Mouse (Mus musculus) brown adipose tissue, adult 24 weeks (tissue): ENCODE data around the gene Sncb. TPM values are rescaled to one million over a fixed set of nuclear protein-coding genes. Genes with fewer than 3 reads are reported as not detected.

Source experiments
- H3K27ac ChIP-seq: fragments of 200-500 bp; replicated peaks from 2 replicates; pipeline ENCODE4 v1.5.1; 2012; ENCODE audit warnings: low read depth, mild to moderate bottlenecking, low read length
- H3K4me1 ChIP-seq: fragments of 200-500 bp; 2 replicates; pipeline ENCODE4 v1.6.1; 2012; ENCODE audit warnings: low read length, mixed read lengths; ENCODE audit not compliant: control insufficient read depth, insufficient read depth, insufficient read length
- H3K4me3 ChIP-seq: fragments of 200-500 bp; 2 replicates; pipeline ENCODE4 v1.5.1; 2012; ENCODE audit warnings: low read depth, mild to moderate bottlenecking, low read length, moderate library complexity; ENCODE audit not compliant: insufficient read depth
- polyA plus RNA-seq: library from polyadenylated mRNA; stranded (reverse); fragments of >200 nt; gene quantifications from 2 replicates; pipeline ENCODE4 v1.2.4, GENCODE M21; 2012; ENCODE audit not compliant: missing spikeins, insufficient read depth, insufficient read length

Sncb gene
- polyA plus RNA-seq, 1 experiment, result not detected

DNA sequence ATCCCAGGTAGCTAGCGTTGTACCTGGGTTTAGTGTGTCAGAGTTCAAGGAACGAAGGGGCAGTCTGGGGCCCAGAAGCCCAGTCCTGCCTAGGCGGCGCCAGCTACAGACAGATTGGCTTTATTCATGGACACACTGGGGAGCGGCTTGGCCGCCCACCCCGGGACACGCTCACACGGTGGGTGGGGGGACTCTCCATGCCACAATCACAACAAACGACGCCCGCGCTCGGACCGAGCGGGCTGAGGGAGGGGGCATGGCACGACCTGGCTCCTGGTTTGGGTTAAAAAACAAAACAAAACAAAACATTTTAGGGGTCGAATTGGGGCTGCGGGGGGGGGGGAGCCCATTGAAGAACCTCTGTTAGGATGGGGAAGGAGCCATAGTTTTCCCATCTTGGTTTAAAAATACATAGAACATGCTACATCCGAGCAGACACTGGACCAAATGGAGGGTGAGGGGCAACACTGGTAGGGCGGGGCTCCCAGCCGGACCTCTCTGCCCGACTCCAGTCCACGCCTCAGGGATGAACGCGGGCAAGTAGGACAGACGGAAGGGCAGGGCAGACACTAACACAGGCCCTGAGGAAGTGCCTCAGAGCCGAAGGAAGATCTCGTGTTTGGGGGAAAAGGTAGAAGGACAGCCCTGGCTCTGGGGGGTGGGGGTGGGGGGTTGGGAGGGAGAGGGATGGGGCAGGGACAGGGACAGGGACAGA lies 7.5 kb downstream of the Sncb start:
- Histone ChIP-seq H3K27ac (no peak overlapping the region), H3K4me3 (no peak overlapping the region), H3K4me1 (peaks cover 2% of the 10 kb centered on the region; the same call in 1 of the 2 replicates)

GRCm38 (mm10) chr13:54758045-54758755 lies 8.2 kb downstream of the Sncb start:
- no peak overlapping the region for H3K27ac ChIP-seq
- H3K4me1 ChIP-seq, result peaks cover 2% of the 10 kb centered on the region; the same call in 1 of the 2 replicates
- peak overlapping the region; percentile 42 for H3K4me3 ChIP-seq

DNA sequence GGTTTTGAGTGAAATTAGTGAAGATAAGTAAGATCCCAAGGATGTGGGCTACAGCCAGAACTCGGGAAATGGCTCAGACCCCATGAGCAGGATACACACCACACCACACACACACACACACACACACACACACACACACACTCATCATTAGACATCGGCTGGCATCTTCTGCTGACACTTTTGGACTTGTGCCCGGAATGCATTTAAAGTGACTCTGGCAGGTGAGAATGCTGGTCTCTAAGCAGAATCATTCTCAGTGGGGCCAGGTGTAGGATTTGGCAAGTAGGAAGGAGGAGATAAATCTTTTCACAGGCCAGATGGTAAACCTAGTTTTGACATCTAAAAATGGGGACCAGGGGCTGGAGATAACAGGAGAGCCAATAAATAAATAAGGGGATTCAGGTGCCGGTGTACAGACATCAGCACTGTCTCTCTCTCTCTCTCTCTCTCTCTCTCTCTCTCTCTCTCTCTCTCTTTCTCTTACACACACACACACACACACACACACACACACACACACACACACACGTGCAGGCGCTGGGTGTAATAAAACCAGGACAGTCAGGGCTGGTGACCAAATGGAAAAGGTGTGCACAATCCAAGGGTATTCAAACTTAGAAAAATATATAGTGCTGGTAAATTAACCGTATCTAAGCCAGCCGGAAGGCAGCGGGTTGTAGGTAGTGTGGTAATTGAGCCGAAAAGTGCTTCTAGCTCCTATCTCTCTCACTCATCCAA lies 9.1 kb downstream of the Sncb start:
- Histone ChIP-seq H3K4me1 (peaks cover 2% of the 10 kb centered on the region; the same call in 1 of the 2 replicates), H3K27ac (no peak overlapping the region), H3K4me3 (0 out of 2 replicates have a peak overlapping the region, but pooled peaks have one; percentile 42)

DNA sequence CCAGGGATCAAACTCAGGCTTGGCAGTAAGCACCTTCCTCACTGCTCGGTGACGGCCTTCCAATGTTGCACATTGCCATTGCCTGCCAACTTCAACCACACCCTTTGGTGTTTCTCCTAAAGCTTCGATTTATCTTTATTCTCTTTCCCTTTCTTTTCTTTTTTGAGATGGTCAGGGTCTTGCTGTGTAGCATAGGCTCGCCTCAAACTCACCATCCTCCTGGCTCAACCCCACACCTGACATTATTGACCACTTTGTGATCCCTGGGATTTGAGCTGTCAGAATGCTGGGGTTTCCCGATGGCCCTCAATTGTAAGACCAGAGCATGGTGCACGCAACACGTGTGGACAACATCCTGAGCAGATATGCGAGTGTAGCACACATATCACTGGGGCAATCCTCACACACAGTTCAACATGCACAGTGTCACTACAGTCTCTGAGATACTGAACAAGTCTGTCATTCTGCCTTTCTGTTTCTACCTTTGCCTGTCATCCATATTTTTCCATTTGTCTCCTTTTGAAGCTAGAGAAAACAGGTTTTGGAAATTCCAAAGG lies 10.2 kb downstream of the Sncb start:
- peaks cover 2% of the 10 kb centered on the region; the same call in 1 of the 2 replicates for H3K4me1 ChIP-seq
- H3K4me3 ChIP-seq, result no peak overlapping the region
- H3K27ac ChIP-seq, result no peak overlapping the region

GRCm38 (mm10) chr13:54755201-54755830 lies 11.1 kb downstream of the Sncb start:
- peaks cover 2% of the 10 kb centered on the region; the same call in 1 of the 2 replicates for H3K4me1 ChIP-seq
- H3K4me3 ChIP-seq, result no peak overlapping the region
- H3K27ac ChIP-seq, result no peak overlapping the region

DNA sequence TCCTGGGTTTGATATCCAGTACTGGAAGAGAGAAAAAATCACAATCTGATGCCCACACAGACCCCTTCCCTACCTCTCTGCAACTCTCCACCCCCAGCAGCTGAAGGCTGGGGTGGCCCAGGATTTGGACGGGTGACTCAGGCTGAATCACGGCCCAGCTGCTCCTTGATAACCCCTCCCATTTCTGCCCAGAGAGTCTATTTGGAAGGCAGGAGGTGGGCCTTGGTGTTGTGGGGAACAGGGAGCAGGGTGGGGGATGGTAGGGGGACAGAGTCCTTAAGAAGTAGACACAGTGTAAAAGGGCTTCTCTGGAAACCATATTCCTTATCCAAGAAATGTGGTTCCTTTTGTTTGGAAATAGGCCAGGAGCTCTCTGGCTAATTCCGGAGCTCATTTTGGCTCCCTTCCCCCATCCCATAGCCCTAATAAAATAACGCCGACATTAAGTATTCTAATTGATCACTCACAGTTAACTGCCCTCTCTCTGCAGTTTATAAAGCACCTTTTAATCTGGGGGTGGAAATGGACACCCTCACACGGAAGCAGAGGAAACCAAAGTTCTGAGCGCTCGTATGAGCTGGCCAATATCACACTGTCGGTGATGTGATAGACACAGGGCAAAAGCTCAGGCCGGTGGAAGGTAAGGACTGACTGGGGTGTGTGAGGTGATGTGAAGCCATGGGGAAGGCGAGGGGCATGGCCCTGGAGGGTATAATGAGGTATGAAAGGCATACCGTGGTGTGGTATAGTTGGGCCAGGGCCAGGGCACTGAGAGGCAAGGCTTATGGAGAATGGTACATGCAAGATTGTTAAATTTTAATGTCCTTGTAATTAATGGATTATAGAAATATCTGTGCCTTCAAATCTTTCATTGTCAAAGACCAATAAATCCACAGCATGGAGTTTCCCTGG lies 12.0 kb downstream of the Sncb start:
- H3K27ac ChIP-seq, result no peak overlapping the region
- no peak overlapping the region for H3K4me3 ChIP-seq
- peaks cover 2% of the 10 kb centered on the region; the same call in 1 of the 2 replicates for H3K4me1 ChIP-seq

DNA sequence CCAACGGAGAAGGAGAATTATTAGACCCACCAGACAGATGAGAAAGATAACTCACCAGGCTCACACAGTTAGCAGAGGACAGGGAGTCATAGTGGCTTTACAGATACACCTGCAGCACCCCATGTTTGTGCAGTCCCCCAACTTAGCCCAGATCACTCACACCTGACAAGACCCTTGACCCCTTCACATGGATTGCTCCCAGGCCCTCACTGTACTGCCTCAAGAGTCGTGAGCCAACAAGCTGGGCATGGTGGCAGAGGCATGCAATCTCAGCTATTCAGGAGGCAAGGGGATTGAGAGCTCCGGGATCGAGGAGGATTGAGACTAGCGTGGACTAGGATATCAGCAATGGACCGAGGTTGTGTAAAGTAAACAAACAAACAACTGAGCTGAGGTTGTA lies 12.7 kb downstream of the Sncb start:
- H3K4me3 ChIP-seq, result no peak overlapping the region
- H3K27ac ChIP-seq, result no peak overlapping the region
- H3K4me1 ChIP-seq, result peaks cover 2% of the 10 kb centered on the region; the same call in 1 of the 2 replicates

- no peak overlapping the region for H3K4me3 ChIP-seq
- no peaks in the 10 kb centered on the region for H3K4me1 ChIP-seq
- H3K27ac ChIP-seq, result no peak overlapping the region
These were observed 13.7 kb downstream of the Sncb start for GRCm38 (mm10) chr13:54752656-54753055.

DNA sequence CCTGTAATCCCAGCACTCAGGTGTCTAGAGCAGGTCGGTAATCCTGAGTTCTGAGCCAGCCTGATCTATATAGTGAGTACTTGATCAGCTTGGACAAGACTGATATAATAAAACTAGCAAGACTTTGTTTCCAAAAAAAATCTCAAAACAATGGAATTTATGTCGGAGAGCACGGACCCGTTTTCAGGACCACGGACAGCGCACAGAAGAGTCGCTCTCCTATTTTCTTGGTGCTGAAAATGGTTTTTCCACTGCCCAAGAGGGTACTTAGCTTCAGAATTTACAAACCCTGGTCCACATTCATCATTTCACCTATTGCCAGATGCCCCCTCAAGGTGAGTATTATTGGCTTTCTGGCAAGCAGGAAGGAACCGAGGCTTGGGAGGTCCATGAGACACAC lies 15.7 kb downstream of the Sncb start:
- Histone ChIP-seq H3K4me3 (no peak overlapping the region), H3K4me1 (no peaks in the 10 kb centered on the region), H3K27ac (no peak overlapping the region)

DNA sequence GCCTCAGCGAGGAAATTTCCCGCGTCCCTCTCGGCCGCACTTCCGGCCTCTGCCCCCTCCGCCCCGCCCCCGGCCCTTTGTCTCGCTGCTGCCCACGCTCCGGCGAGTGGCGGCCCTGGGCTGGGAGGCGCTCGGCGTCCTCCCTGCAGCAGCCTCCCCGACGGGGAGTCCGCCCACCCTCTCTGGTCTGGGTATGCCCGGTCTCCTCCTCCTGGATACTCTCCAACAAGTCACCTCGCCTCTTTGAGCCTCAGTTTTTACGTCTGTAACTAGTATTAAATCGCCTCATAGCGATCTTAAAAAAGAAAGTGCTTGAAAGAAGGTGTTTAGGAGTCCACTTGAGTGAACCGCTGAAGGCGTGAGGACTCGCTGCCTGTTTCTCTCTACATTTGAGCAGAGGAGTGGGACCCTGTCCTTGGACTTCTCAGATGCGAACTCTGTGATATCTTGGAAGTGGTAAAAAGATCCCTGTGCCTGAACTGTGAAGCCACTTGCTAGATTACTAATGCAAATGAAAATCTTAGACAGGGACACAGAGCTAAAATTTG lies 16.5 kb downstream of the Sncb start, which contains the start of gene Gprin1:
Gene Gprin1 (minus strand): TSS at position 11 of the 548 bp plus-strand sequence.
- H3K4me3 ChIP-seq, result peak within 1 kb of the TSS; percentile 29
- no peak within 1 kb of the TSS for H3K27ac ChIP-seq
- H3K4me1 ChIP-seq, result no peaks in the 10 kb centered on the region

GRCm38 (mm10) chr13:54749061-54749863 lies 17.1 kb downstream of the Sncb start:
- Histone ChIP-seq H3K27ac (no peak overlapping the region), H3K4me1 (no peaks in the 10 kb centered on the region), H3K4me3 (peak overlapping the region; percentile 29)

- H3K4me1 ChIP-seq, result no peaks in the 10 kb centered on the region
- no peak overlapping the region for H3K4me3 ChIP-seq
- H3K27ac ChIP-seq, result no peak overlapping the region
These were observed 17.7 kb downstream of the Sncb start for GRCm38 (mm10) chr13:54748721-54749060.

DNA sequence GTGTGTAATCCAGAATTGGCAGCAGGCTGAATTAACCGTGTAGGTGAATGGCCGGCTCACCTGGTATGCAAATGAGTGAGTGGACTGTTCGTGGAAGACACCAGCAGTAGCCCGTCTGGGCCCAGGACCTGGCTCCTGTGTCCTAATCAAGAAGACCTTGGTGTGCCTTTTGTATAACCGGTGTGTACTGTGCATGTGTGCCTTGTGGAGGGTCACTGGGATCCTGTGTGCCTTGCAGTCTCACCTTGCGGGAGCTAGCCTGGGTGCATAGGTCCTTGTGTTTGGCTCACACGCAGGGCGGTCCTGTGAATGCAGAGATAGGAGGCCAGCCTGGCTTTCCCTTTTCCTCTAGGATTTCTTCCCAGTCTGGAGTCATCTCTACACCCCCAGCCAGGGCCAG lies 18.2 kb downstream of the Sncb start:
- Histone ChIP-seq H3K27ac (no peak overlapping the region), H3K4me1 (no peaks in the 10 kb centered on the region), H3K4me3 (no peak overlapping the region)
